Mouse (Mus musculus) forebrain, embryonic 10.5 days (tissue): ENCODE results near the gene Mc3r. TPM values are rescaled to one million over a fixed set of nuclear protein-coding genes. Genes with fewer than 3 reads are reported as not detected.

Source experiments
- DNase-seq: peaks from one replicate; pipeline ENCODE4 v3.0.0-alpha.2; 2017; ENCODE audit warnings: low spot score; ENCODE audit errors: extremely low spot score
- H3K27ac ChIP-seq: fragments of 300-500 bp; sonication (generic); 2 replicates; pipeline ENCODE4 v1.5.1; 2016; ENCODE audit warnings: mild to moderate bottlenecking
- H3K27me3 ChIP-seq: fragments of 300-500 bp; sonication (generic); 2 replicates; pipeline ENCODE4 v1.6.1; 2016; ENCODE audit warnings: mild to moderate bottlenecking; ENCODE audit not compliant: poor library complexity, severe bottlenecking
- H3K36me3 ChIP-seq: fragments of 300-500 bp; sonication (generic); replicated peaks from 2 replicates; pipeline ENCODE4 v1.6.1; 2016; ENCODE audit warnings: mild to moderate bottlenecking, moderate library complexity
- H3K4me1 ChIP-seq: fragments of 300-500 bp; sonication (generic); 2 replicates; pipeline ENCODE4 v1.6.1; 2016
- H3K4me3 ChIP-seq: fragments of 300-500 bp; sonication (generic); 2 replicates; pipeline ENCODE4 v1.5.1; 2016; ENCODE audit warnings: mild to moderate bottlenecking, moderate library complexity
- H3K9me3 ChIP-seq: fragments of 300-500 bp; sonication (generic); 2 replicates; pipeline ENCODE4 v1.6.1; 2016; ENCODE audit warnings: mild to moderate bottlenecking, moderate library complexity
- WGBS: fragments of 180-500 bp; shearing (Covaris S2); methylation state at CpG from one replicate; pipeline ENCODE4 v1.1.7; 2016; 5-methylcytosine and 5-hydroxymethylcytosine counted together
- polyA plus RNA-seq: library from polyadenylated mRNA; unstranded; fragments of >200 nt; fragmentation: Nextera tagmentation; extraction: Ambion mirVana; gene quantifications from 2 replicates; pipeline ENCODE4 v1.2.1, GENCODE M21; 2016

The Mc3r gene
- polyA plus RNA-seq = 0.10 TPM in 1 of 2 replicates, not detected in the other

DNA sequence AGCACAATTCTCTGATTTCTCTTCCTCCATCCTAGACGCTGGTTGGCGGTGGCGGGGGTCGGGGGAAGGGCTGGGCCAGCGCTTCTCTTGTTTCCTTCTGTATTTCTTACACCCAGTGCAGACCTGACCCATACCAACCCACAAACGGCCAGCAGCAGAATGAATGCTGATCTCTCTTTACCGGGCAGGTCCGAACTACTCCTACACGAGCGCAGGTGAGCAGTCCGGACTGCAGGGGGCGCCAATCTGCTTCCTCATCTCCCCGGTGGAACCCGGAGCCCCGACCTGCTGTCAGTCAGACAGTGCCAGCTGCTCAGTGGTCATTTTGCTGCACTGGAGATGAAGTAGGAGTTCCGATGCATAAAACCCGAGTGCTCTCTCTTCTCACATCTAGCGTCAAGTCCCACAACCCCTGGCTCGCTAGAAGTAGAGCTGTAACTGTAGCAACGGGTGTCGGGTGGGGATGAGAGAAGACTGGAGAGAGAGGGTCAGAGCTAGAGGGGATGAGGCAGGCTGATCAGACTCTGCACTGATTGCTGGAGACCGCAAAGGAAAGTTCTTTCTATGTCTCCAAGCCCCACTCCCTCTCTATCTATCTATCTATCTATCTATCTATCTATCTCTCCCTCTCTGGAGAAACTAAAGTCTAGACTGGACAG, at the start of gene Mc3r:
Gene Mc3r, plus strand, starts transcription at position 387 of the 659 bp plus-strand sequence.
- H3K9me3 ChIP-seq = no peaks in the 10 kb centered on the region
- H3K36me3 ChIP-seq = no peaks in the 10 kb centered on the region
- H3K4me3 ChIP-seq = peak within 1 kb of the TSS; percentile 2; the same call in 1 of the 2 replicates
- WGBS = 11% methylated on average over 22 of the region's 22 CpGs
- peak; percentile 77 for DNase-seq
- H3K27me3 ChIP-seq = peaks cover 25% of the 10 kb centered on the region
- H3K4me1 ChIP-seq = peaks cover 7% of the 10 kb centered on the region; the same call in 1 of the 2 replicates
- no peak within 1 kb of the TSS for H3K27ac ChIP-seq

DNA sequence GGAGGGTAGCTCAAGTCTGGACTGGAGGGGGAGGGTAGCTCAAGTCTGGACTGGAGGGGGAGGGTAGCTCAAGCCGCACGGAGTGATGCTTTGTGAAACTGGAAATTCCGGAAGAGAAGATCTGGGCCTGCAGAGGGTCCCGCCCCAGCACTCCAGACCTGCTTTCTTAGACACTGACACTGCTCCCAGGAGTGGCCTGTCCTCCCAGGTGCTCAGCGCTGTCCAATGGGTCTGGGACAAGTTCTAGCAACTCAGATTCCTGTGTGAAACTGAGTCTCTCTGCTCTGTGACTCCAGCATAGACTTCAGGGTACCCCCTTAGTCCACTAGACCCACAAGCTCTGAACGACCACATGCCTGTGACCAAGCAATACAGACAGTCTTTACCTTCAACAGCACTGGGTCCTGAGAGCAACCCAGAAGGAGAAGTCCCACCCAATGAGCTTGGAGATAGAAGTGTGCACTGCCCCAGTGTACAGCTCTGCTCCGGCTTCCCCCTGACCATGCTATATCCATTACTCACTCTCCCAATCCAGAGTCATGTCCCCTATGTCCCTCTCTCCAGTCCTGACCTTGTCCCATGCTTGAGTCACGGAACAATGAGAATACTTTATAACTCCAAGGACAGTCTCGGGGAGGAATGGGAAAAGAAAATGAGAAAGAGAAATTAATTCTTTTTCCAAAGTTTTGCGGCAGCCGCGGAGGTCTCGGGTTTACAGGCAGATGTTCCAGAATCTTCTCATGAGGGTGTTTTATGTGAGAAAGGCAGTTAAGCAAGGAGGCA, 46.1 kb upstream of the Mc3r start:
- no peaks in the 10 kb centered on the region for H3K4me1 ChIP-seq
- no peaks in the 10 kb centered on the region for H3K36me3 ChIP-seq
- no peak for DNase-seq
- H3K27ac ChIP-seq = no peak overlapping the region
- WGBS = 86% methylated on average over 13 of the region's 13 CpGs
- no peaks in the 10 kb centered on the region for H3K27me3 ChIP-seq
- no peaks in the 10 kb centered on the region for H3K9me3 ChIP-seq
- H3K4me3 ChIP-seq = no peak overlapping the region

DNA sequence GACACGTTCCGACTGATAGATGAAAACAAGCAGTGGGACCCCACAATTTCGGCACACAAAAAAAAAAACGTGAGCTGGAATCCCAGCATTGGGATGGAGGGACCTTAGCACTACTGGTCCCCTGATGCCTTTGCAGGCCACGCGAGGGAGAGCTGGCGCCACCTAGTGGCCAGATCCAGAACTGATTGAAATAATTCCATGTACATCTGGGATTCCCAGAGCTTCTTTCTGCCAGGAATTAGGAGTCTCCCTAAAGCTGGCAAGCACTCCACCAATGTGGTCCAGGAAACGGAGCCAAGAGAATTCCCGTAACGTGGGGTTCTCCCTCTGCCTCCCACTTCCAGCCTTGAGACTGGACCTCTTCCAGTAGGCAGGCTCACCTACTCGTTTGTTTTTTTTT, 41.3 kb upstream of the Mc3r start:
- Histone ChIP-seq H3K27ac (no peak overlapping the region), H3K27me3 (no peaks in the 10 kb centered on the region), H3K9me3 (no peaks in the 10 kb centered on the region), H3K36me3 (no peaks in the 10 kb centered on the region), H3K4me1 (no peaks in the 10 kb centered on the region), H3K4me3 (no peak overlapping the region)
- WGBS = 17% methylated on average over 11 of the region's 11 CpGs
- peak; percentile 82 for DNase-seq

DNA sequence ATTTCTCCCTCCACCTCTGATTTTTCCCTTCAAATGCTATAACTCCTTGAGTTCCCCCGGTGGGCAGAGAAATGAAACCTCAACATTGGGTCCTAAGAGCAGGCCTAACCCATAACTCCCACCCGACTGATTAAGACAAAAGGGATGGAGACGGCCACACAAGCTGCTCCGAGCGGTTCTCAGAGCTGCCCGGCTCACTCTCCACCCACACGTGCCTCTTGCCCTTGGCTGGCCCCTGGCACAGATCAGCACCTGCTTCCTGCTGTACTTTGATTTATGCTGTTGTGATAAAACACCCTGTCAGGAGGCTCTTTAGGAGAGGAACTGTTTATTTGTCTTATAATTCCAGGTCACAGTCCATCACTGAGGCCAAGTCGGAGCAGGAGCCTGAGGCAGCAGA, 34.8 kb upstream of the Mc3r start:
- no peak for DNase-seq
- Histone ChIP-seq H3K36me3 (no peaks in the 10 kb centered on the region), H3K9me3 (no peaks in the 10 kb centered on the region), H3K27me3 (no peaks in the 10 kb centered on the region), H3K4me1 (peaks cover 5% of the 10 kb centered on the region), H3K4me3 (no peak overlapping the region), H3K27ac (no peak overlapping the region)
- WGBS = 96% methylated on average over 8 of the region's 8 CpGs

DNA sequence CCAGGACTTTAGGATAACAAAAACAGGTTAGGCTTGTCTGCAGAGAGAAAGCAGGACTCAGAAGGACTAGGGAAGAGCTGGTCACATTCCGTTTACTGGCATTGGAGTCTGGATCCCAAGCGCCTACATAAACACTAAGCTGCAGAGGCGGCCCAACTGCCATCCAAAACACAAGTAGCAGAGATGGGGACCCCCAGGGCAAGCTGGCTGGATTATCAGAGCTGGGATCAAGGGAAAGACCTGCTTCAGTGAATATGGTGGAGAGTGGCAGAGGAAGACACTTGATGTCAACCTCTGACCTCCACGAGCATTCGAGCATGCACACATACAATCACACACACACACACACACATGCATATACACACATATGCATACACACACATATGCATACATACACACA, 34.0 kb upstream of the Mc3r start:
- no peaks in the 10 kb centered on the region for H3K27me3 ChIP-seq
- 90% methylated on average over 5 of the region's 5 CpGs for WGBS
- peaks cover 5% of the 10 kb centered on the region for H3K4me1 ChIP-seq
- no peaks in the 10 kb centered on the region for H3K9me3 ChIP-seq
- H3K4me3 ChIP-seq = no peak overlapping the region
- DNase-seq = no peak
- H3K27ac ChIP-seq = no peak overlapping the region
- H3K36me3 ChIP-seq = no peaks in the 10 kb centered on the region

DNA sequence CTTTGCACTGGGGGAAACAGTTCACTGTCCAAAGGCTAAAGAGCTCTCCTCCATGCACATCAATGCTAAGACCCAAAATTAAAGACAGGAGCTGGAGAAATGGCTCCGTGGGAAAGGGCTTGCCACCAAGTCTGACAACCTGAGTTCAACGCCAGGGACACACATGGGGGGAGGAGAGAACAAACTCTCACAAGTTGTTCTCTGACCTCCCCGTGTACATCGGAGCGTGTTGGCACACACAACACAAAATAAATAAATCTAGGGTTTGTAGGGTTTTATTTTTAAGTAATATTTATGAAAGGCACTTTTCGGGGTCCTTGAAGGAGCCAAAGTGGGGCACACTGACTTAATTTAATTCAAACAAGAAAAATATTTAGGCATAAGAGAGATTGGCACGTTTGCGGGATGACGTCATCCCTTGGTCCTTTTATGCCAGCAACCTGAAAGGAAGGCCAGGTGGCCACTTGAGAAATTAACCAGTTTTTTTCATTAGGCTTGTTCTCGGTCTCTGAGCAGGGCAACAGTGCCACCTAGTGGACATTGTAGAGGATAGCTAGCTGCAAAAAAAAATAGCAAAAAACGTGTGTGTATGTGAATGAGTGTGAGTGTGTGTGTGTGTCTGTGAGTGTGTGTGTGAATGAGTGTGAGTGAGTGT, 32.7 kb upstream of the Mc3r start:
- peak; percentile 66 for DNase-seq
- 43% methylated on average over 11 of the region's 11 CpGs for WGBS
- Histone ChIP-seq H3K27me3 (no peaks in the 10 kb centered on the region), H3K27ac (0 out of 2 replicates have a peak overlapping the region, but pooled peaks have one; percentile 40), H3K9me3 (no peaks in the 10 kb centered on the region), H3K4me1 (peaks cover 5% of the 10 kb centered on the region), H3K36me3 (no peaks in the 10 kb centered on the region), H3K4me3 (no peak overlapping the region)

DNA sequence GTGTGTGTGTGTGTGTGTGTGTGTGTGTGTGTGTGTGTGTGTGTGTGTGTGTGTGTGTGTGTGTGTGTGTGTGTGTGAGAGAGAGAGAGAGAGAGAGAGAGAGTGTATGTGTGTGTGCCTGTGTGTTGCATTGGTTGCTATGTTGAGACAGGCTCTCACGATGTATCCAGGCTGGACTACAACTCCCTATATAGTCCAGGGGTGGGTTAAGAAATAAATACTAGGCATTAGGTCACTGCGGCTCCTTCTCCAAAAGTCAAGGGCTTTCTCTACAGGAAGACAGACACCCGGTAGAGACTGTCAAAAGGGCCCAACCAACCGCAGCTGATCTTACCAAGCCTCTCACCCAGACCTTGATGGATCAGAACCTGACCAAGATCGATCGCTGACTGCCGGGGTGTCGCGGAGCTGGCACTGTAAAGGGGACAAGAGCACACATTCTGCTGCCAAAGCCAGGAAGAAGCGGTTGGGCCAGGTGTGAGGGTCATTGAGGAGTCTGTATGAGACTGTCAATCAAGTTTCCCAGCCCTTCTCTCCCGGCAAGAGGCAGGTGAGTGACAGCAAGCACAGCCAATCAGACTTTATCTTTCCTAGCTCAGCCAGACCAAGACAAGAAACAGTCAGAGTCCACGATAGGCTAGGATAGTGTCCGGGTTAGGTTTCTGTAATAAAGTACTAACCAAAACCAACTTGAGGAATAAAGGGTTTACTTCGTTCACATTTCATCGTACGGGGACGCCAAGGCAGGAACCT, 32.0 kb upstream of the Mc3r start:
- Histone ChIP-seq H3K27me3 (no peaks in the 10 kb centered on the region), H3K27ac (no peak overlapping the region), H3K36me3 (no peaks in the 10 kb centered on the region), H3K9me3 (no peaks in the 10 kb centered on the region), H3K4me1 (peaks cover 5% of the 10 kb centered on the region), H3K4me3 (no peak overlapping the region)
- 72% methylated on average over 17 of the region's 17 CpGs for WGBS
- DNase-seq = no peak

DNA sequence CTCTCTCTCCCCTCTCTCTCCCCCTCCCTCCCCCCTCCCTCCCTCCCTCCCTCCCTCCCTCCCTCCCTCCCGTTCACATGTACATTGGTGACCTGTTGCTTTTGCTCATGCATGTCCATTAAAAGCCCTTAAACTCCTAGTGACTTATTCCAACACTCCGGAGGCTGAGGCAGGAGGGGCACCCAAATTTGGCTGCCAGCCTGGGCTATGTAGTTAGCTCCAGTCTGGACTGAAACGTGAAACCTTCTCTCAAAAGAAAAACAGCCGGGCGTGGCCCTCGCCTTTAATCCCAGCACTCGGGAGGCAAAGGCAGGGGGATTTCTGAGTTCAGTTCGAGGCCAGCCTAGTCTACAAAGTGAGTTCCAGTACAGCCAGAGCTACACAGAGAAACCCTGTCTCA, 30.4 kb upstream of the Mc3r start:
- H3K4me3 ChIP-seq = no peak overlapping the region
- H3K4me1 ChIP-seq = peaks cover 12% of the 10 kb centered on the region
- WGBS = 68% methylated on average over 7 of the region's 8 CpGs
- no peaks in the 10 kb centered on the region for H3K9me3 ChIP-seq
- DNase-seq = no peak
- no peak overlapping the region for H3K27ac ChIP-seq
- no peaks in the 10 kb centered on the region for H3K36me3 ChIP-seq
- peaks cover 10% of the 10 kb centered on the region for H3K27me3 ChIP-seq

DNA sequence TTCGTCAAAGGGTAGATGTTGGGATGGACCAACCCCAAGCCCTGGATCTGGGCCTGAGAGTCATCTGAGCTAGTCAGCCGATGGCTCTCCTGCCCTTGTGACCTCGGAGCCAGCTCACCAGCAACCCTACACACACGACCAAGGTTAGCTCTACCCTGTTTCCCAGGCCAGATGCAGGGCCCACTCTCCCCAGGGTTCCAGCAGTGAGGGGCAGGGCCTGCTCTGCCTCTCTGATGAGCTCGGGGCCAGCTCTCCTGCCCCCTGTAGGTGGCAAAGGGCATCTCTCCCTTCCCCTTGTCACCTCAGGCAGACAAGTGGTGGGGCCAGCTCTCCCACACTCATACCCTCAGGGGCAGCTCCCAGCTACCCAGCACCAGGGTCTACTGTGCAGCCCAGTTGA, 29.1 kb upstream of the Mc3r start:
- 64% methylated on average over 5 of the region's 5 CpGs for WGBS
- H3K27me3 ChIP-seq = peaks cover 17% of the 10 kb centered on the region
- no peaks in the 10 kb centered on the region for H3K9me3 ChIP-seq
- no peaks in the 10 kb centered on the region for H3K36me3 ChIP-seq
- no peak overlapping the region for H3K27ac ChIP-seq
- no peak for DNase-seq
- no peak overlapping the region for H3K4me3 ChIP-seq
- peaks cover 12% of the 10 kb centered on the region for H3K4me1 ChIP-seq

DNA sequence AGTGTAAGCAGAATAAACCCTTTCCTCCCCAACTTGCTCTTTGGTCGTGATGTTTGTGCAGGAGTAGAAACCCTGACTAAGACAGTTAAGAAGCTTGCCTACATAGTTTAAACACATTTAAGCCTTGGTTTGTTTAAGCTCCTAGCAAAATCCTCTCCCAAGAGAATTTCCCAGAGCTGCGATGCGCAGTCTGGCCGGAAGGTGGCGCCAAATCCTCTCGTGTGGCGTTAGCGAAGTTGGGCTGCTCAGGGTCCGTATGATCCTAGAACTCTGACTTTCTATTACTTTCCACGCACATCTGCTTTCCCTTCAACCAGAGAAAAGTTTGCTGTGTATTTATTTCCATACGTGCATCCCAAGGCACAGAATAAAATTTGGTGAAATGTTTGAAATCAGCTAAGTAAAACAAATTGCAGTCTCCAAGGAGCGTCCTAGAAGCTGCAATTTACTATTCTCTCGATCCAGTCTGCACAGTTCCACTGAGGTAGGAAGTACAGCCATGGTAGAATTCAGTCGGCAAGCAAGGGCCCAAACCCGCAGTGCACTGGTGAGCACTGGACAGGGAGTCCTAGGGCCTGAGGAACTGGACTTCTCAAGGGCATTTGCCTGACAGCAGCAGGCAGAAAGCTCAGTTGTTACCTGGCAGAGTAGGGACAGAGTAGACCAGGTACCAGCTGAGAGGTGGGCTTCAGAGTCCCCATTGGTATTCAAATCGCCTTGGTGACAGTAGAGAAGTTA, 26.5 kb upstream of the Mc3r start:
- H3K4me1 ChIP-seq = peaks cover 7% of the 10 kb centered on the region
- H3K27me3 ChIP-seq = peaks cover 17% of the 10 kb centered on the region
- H3K9me3 ChIP-seq = no peaks in the 10 kb centered on the region
- H3K36me3 ChIP-seq = no peaks in the 10 kb centered on the region
- H3K27ac ChIP-seq = no peak overlapping the region
- no peak overlapping the region for H3K4me3 ChIP-seq
- WGBS = 8% methylated on average over 16 of the region's 16 CpGs
- DNase-seq = peak; percentile 71

DNA sequence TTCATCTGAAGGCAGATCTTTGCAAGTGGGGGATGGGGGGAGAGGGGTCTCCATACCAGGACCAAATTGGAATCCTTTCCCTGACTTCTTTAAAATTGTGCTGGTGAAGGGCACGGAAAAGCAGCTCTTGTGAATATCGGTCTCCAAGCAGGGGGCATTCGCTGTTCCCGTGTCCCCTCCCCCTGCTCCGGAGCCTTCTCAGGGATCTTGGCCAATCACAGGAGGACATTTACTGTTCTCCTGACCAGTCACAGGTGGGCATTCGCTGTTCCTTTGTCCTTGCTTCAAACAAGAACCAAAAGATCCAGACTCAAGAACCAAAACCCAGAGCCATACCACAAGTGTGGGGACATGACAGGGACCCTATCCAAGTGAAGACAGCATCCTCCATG, 25.9 kb upstream of the Mc3r start:
- H3K36me3 ChIP-seq = no peaks in the 10 kb centered on the region
- no peaks in the 10 kb centered on the region for H3K9me3 ChIP-seq
- H3K27ac ChIP-seq = no peak overlapping the region
- DNase-seq = no peak
- peaks cover 7% of the 10 kb centered on the region for H3K4me1 ChIP-seq
- H3K4me3 ChIP-seq = no peak overlapping the region
- H3K27me3 ChIP-seq = peaks cover 17% of the 10 kb centered on the region
- 19% methylated on average over 6 of the region's 6 CpGs for WGBS

DNA sequence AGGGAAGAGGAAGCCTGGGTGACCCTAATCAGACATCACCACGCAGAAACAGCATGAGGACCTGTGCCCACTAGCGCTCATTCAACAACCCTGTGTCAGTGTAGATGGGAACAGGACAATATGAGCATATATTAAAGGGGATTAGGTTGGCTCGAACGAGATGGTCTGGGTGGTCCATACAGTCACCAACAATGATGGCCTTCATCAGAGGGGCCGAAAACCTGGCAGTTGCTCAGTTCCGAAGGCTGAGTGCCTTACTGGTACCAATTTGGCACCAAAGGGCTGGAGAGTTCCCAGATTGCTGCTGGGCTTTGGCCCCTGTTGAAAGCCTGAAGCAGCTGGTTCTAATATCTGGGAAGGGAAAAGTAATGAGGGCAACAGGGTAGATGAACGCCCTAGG, 25.4 kb upstream of the Mc3r start:
- Histone ChIP-seq H3K4me1 (peaks cover 7% of the 10 kb centered on the region), H3K36me3 (no peaks in the 10 kb centered on the region), H3K4me3 (no peak overlapping the region), H3K27me3 (peaks cover 17% of the 10 kb centered on the region), H3K27ac (no peak overlapping the region), H3K9me3 (no peaks in the 10 kb centered on the region; the same call in 1 of the 2 replicates)
- WGBS = 75% methylated on average over 7 of the region's 7 CpGs
- DNase-seq = no peak
